Mouse (Mus musculus) olfactory bulb, adult 2 months (tissue): Measurements from ENCODE around the gene Phactr2.

Experiments
- CTCF ChIP-seq: fragments of 200-500 bp; IDR thresholded peaks from 2 replicates; pipeline ENCODE4 v1.5.1; 2012; ENCODE audit warnings: low read depth, mild to moderate bottlenecking, low read length, moderate library complexity; ENCODE audit not compliant: insufficient read depth
- POLR2A ChIP-seq: fragments of 200-500 bp; IDR thresholded peaks from 2 replicates; pipeline ENCODE4 v1.6.1; 2012; ENCODE audit warnings: mild to moderate bottlenecking, low read depth, low read length, moderate library complexity; ENCODE audit not compliant: insufficient read depth

DNA sequence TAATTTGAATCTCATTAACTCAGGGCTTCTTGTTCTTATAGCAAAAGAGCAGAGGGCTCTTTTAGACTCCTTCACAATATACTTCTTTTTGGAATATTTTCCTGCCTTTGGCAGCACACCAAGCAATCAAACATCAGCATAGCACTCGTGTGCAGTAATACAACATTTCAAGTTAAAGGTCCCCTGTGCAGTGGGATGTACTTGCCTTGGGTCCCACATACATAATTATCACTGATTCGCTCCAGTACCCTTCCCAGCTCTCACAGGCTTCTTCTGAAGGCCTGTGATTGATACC is 110.0 kb downstream of the Phactr2 start:
- TF ChIP-seq CTCF = no peak
- TF ChIP-seq POLR2A = no peak
